ENCODE assay signal across 8 mouse cellular contexts in genomic region chr16:35270353-35270934, GRCm38 (mm10).
DNase-seq lines count a peak whose midpoint lies in the region; ATAC-seq lines count a peak whose summit lies in the region.

No protein-coding gene starts in this region.

- peak; percentile 53 for ATAC-seq in frontal cortex, adult (ENCODE audit: low TSS enrichment)
- ATAC-seq in hindbrain, embryonic 11.5 days (ENCODE audit: low FRiP score): peak; percentile 55

- no peaks in the 10 kb centered on the region for H3K9me3 ChIP-seq in hindbrain, embryonic 11.5 days (ENCODE audit: control insufficient read depth, low read length)

- H3K4me3 ChIP-seq in hindbrain, embryonic 11.5 days (ENCODE audit: low read depth, low read length): no peak overlapping the region

- DNase-seq in MN1 (ENCODE audit: low spot score): peak; percentile 63
- peak; percentile 85 to 88 for DNase-seq in cerebellum, adult 18-20 months
- DNase-seq in hindbrain, embryonic 11.5 days (ENCODE audit: low spot score): peak; percentile 94
- DNase-seq in layer of hippocampus, postnatal 10 days (ENCODE audit: low spot score in 2 of 2): peak; percentile 91
- DNase-seq in lung, postnatal 36 days: peak; percentile 93
- DNase-seq in right cerebral cortex, adult 18-20 months: peak; percentile 88
- DNase-seq in urinary bladder, adult 2 months (ENCODE audit: low spot score): peak; percentile 33

- no peak overlapping the region for H3K9ac ChIP-seq in hindbrain, embryonic 11.5 days (ENCODE audit: low read depth, low read length)

- H3K27me3 ChIP-seq in hindbrain, embryonic 11.5 days (ENCODE audit: control insufficient read depth, insufficient read depth, low read length): no peaks in the 10 kb centered on the region

- no peak overlapping the region for H3K4me2 ChIP-seq in hindbrain, embryonic 11.5 days (replicated peaks; ENCODE audit: low read depth, low read length)

- no peak overlapping the region for H3K27ac ChIP-seq in hindbrain, embryonic 11.5 days (ENCODE audit: low read depth, low read length)

- H3K36me3 ChIP-seq in hindbrain, embryonic 11.5 days (ENCODE audit: control insufficient read depth, insufficient read depth, low read length): no peaks in the 10 kb centered on the region

- WGBS in hindbrain, embryonic 11.5 days: 42% methylated on average over 10 of the region's 10 CpGs

- H3K4me1 ChIP-seq in hindbrain, embryonic 11.5 days (replicated peaks; ENCODE audit: control insufficient read depth, insufficient read depth, low read length): no peaks in the 10 kb centered on the region

Comparison
In these comparisons a context has a peak if more than half of its experiments do, and no peak if none do; other contexts are left out.
1. DNase-seq: peak in every context shown above with its lines; median percentile 94 in hindbrain, embryonic 11.5 days; 93 in lung, postnatal 36 days; 91 in layer of hippocampus, postnatal 10 days; 88 in right cerebral cortex, adult 18-20 months; 86 in cerebellum, adult 18-20 months; 63 in MN1; 33 in urinary bladder, adult 2 months.